Comparison of ENCODE assay signal across 11 mouse cellular contexts in the genomic region with DNA sequence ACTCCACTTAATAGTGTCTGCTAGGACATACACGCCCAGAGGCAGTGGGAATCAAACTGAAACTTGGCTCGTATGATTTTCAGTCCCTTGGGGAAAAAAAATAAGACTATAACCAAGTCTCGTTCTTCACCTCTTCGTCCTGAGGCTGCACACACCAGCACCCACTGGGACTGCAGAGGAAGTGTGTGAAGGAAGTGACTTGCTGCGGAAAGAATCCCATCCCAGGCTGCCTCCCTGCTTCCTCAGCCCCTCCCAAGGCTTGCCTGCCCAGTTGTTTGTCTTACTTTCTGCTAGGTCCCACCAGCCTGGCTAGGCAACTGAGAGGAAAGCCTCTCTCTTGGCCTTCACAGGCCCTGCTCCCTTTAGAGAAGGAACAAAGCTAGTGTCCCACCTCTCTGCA. TPM values are rescaled to one million over a fixed set of nuclear protein-coding genes. Genes with fewer than 3 reads are reported as not detected.
A peak's percentile ranks its signal among the peaks of the same experiment; 100 is the strongest.
DNase-seq lines count a peak whose midpoint lies in the region; ATAC-seq lines count a peak whose summit lies in the region.
"Had no signal": no experiment of that assay in that cellular context is flagged by ENCODE, and none has a peak within 500 bp of the region (broad histone marks: within the 10 kb centered on the region; RNA-seq: fewer than 3 reads in every experiment).

No protein-coding gene starts in this region.

- no peak overlapping the region for H3K4me2 ChIP-seq in embryonic facial prominence, embryonic 13.5 days
- no peak overlapping the region for H3K4me2 ChIP-seq in heart, embryonic 11.5 days
- H3K4me2 ChIP-seq in stomach, embryonic 14.5 days (replicated peaks; ENCODE audit: low read depth, low read length): no peak overlapping the region
- H3K4me2 ChIP-seq: limb, embryonic 13.5 days; neural tube, embryonic 12.5 days had no signal

- no peak overlapping the region for H3K4me3 ChIP-seq in embryonic facial prominence, embryonic 13.5 days
- H3K4me3 ChIP-seq in embryonic facial prominence, embryonic 10.5 days: no peak overlapping the region
- H3K4me3 ChIP-seq in heart, embryonic 11.5 days (ENCODE audit: low read depth, low read length): no peak overlapping the region
- H3K4me3 ChIP-seq in stomach, embryonic 14.5 days (ENCODE audit: low read depth, low read length): no peak overlapping the region
- H3K4me3 ChIP-seq: forebrain, embryonic 10.5 days; limb, embryonic 13.5 days; neural tube, embryonic 12.5 days had no signal

- whole genome bisulfite sequencing in embryonic facial prominence, embryonic 13.5 days: 72% methylated on average over 5 of the region's 5 CpGs
- WGBS in embryonic facial prominence, embryonic 10.5 days: 78% methylated on average over 5 of the region's 5 CpGs
- WGBS in heart, embryonic 11.5 days (ENCODE audit: insufficient replicate concordance): 59% methylated on average over 5 of the region's 5 CpGs
- 73% methylated on average over 5 of the region's 5 CpGs for WGBS in stomach, embryonic 14.5 days

- no peak for ATAC-seq in embryonic facial prominence, embryonic 13.5 days (ENCODE audit: insufficient number of reproducible peaks, insufficient read depth, low FRiP score, low TSS enrichment, low read depth)
- ATAC-seq in heart, embryonic 11.5 days (replicated peaks; ENCODE audit: insufficient number of reproducible peaks, low FRiP score, low TSS enrichment): no peak
- ATAC-seq in stomach, embryonic 14.5 days (ENCODE audit: insufficient number of reproducible peaks, insufficient read depth, low FRiP score, low read depth): no peak

- no peaks in the 10 kb centered on the region for H3K9me3 ChIP-seq in embryonic facial prominence, embryonic 13.5 days
- H3K9me3 ChIP-seq in embryonic facial prominence, embryonic 10.5 days: no peaks in the 10 kb centered on the region
- no peaks in the 10 kb centered on the region for H3K9me3 ChIP-seq in heart, embryonic 11.5 days (replicated peaks; ENCODE audit: control insufficient read depth, low read length)
- no peaks in the 10 kb centered on the region for H3K9me3 ChIP-seq in stomach, embryonic 14.5 days (ENCODE audit: control insufficient read depth, low read depth, low read length)
- H3K9me3 ChIP-seq: forebrain, embryonic 10.5 days; limb, embryonic 13.5 days; neural tube, embryonic 12.5 days had no signal

- 0 out of 2 replicates have a peak overlapping the region, but pooled peaks have one; percentile 5 for H3K27ac ChIP-seq in embryonic facial prominence, embryonic 13.5 days
- no peak overlapping the region for H3K27ac ChIP-seq in embryonic facial prominence, embryonic 10.5 days (replicated peaks)
- H3K27ac ChIP-seq in heart, embryonic 11.5 days (ENCODE audit: low read depth, low read length): peak overlapping the region; percentile 75
- peak overlapping the region; percentile 61; the same call in 1 of the 2 replicates for H3K27ac ChIP-seq in stomach, embryonic 14.5 days (ENCODE audit: low read length)
- H3K27ac ChIP-seq: forebrain, embryonic 10.5 days; limb, embryonic 13.5 days; neural tube, embryonic 12.5 days had no signal

- H3K27me3 ChIP-seq in embryonic facial prominence, embryonic 13.5 days: no peaks in the 10 kb centered on the region
- H3K27me3 ChIP-seq in embryonic facial prominence, embryonic 10.5 days (replicated peaks; ENCODE audit: low read depth, poor library complexity, severe bottlenecking): no peaks in the 10 kb centered on the region
- H3K27me3 ChIP-seq in heart, embryonic 11.5 days (ENCODE audit: control insufficient read depth, insufficient read depth, low read length): no peaks in the 10 kb centered on the region
- H3K27me3 ChIP-seq in stomach, embryonic 14.5 days (ENCODE audit: control insufficient read depth, insufficient read depth, low read length): no peaks in the 10 kb centered on the region
- H3K27me3 ChIP-seq: limb, embryonic 13.5 days; neural tube, embryonic 12.5 days had no signal

- H3K4me1 ChIP-seq in embryonic facial prominence, embryonic 13.5 days: no peaks in the 10 kb centered on the region
- no peaks in the 10 kb centered on the region for H3K4me1 ChIP-seq in embryonic facial prominence, embryonic 10.5 days
- no peaks in the 10 kb centered on the region; the same call in 1 of the 2 replicates for H3K4me1 ChIP-seq in heart, embryonic 11.5 days (ENCODE audit: control insufficient read depth, insufficient read depth, low read length)
- no peaks in the 10 kb centered on the region for H3K4me1 ChIP-seq in stomach, embryonic 14.5 days (ENCODE audit: control insufficient read depth, insufficient read depth, low read length)
- H3K4me1 ChIP-seq: forebrain, embryonic 10.5 days; limb, embryonic 13.5 days; neural tube, embryonic 12.5 days had no signal

- H3K9ac ChIP-seq in embryonic facial prominence, embryonic 13.5 days: no peak overlapping the region
- H3K9ac ChIP-seq in heart, embryonic 11.5 days (ENCODE audit: low read depth, low read length): no peak overlapping the region
- no peak overlapping the region for H3K9ac ChIP-seq in stomach, embryonic 14.5 days (replicated peaks; ENCODE audit: low read depth, low read length)
- H3K9ac ChIP-seq: limb, embryonic 13.5 days; neural tube, embryonic 12.5 days had no signal

- peaks cover 80% of the 10 kb centered on the region for H3K36me3 ChIP-seq in embryonic facial prominence, embryonic 13.5 days
- H3K36me3 ChIP-seq in embryonic facial prominence, embryonic 10.5 days (replicated peaks): peaks cover 99% of the 10 kb centered on the region
- peaks cover 16% of the 10 kb centered on the region; the same call in 1 of the 2 replicates for H3K36me3 ChIP-seq in heart, embryonic 11.5 days (ENCODE audit: control insufficient read depth, insufficient read depth, low read length)
- H3K36me3 ChIP-seq in stomach, embryonic 14.5 days (ENCODE audit: control insufficient read depth, insufficient read depth, low read length): peaks cover 14% of the 10 kb centered on the region; the same call in 1 of the 2 replicates

- no peak for DNase-seq in embryonic facial prominence, embryonic 10.5 days (ENCODE audit: low spot score)
- DNase-seq in kidney, postnatal 14 days: peak; percentile 70
- no peak for DNase-seq in cerebellum, adult 11-12 months
- no peak for DNase-seq in thymus, postnatal 0 days (ENCODE audit: low spot score)
- no peak for DNase-seq in frontal cortex, postnatal 25 days (ENCODE audit: low spot score in 2 of 2)

RNA-seq across cellular contexts. Expression of a gene that starts 20.9 kb away (rescaled TPM):
- 108 and 111 TPM in 2 replicates for polyA plus RNA-seq in embryonic facial prominence, embryonic 13.5 days (2015; fragmentation: Nextera tagmentation; extraction: Ambion mirVana)
- 130 and 142 TPM in 2 replicates for polyA plus RNA-seq in embryonic facial prominence, embryonic 10.5 days (2016; fragmentation: Nextera tagmentation; extraction: Ambion mirVana)
- polyA plus RNA-seq in heart, embryonic 11.5 days (2014; fragmentation: Nextera tagmentation; extraction: Ambion mirVana): 80.7 and 88.5 TPM in 2 replicates
- polyA plus RNA-seq in stomach, embryonic 14.5 days (2014; fragmentation: Nextera tagmentation; extraction: Ambion mirVana): 105 and 112 TPM in 2 replicates
- polyA plus RNA-seq in thymus, postnatal 0 days (2015; fragmentation: Nextera tagmentation; extraction: Ambion mirVana): 88.9 and 92.4 TPM in 2 replicates

RNA-seq across cellular contexts. Expression of a gene that starts 21.8 kb away (rescaled TPM):
- polyA plus RNA-seq in embryonic facial prominence, embryonic 13.5 days (2015; fragmentation: Nextera tagmentation; extraction: Ambion mirVana): 50.9 and 53.2 TPM in 2 replicates
- 37.8 and 45.6 TPM in 2 replicates for polyA plus RNA-seq in embryonic facial prominence, embryonic 10.5 days (2016; fragmentation: Nextera tagmentation; extraction: Ambion mirVana)
- polyA plus RNA-seq in heart, embryonic 11.5 days (2014; fragmentation: Nextera tagmentation; extraction: Ambion mirVana): 36.6 and 41.6 TPM in 2 replicates
- polyA plus RNA-seq in stomach, embryonic 14.5 days (2014; fragmentation: Nextera tagmentation; extraction: Ambion mirVana): 51.0 and 57.6 TPM in 2 replicates
- 98.1 and 104 TPM in 2 replicates for polyA plus RNA-seq in thymus, postnatal 0 days (2015; fragmentation: Nextera tagmentation; extraction: Ambion mirVana)

RNA-seq across cellular contexts. Expression of a gene that starts 51.9 kb away (rescaled TPM):
- 56.3 and 56.4 TPM in 2 replicates for polyA plus RNA-seq in embryonic facial prominence, embryonic 13.5 days (2015; fragmentation: Nextera tagmentation; extraction: Ambion mirVana)
- 43.0 and 46.1 TPM in 2 replicates for polyA plus RNA-seq in embryonic facial prominence, embryonic 10.5 days (2016; fragmentation: Nextera tagmentation; extraction: Ambion mirVana)
- 42.9 and 50.2 TPM in 2 replicates for polyA plus RNA-seq in heart, embryonic 11.5 days (2014; fragmentation: Nextera tagmentation; extraction: Ambion mirVana)
- 46.6 and 49.5 TPM in 2 replicates for polyA plus RNA-seq in stomach, embryonic 14.5 days (2014; fragmentation: Nextera tagmentation; extraction: Ambion mirVana)
- 73.0 and 74.7 TPM in 2 replicates for polyA plus RNA-seq in thymus, postnatal 0 days (2015; fragmentation: Nextera tagmentation; extraction: Ambion mirVana)
